Mouse (Mus musculus): ENCODE data around the gene Mdm2.

- TF ChIP-seq POLR2A (IDR thresholded peaks at IDR 0.05; ENCODE audit: low read depth, low read length) (no peak), CTCF (IDR thresholded peaks at IDR 0.05; ENCODE audit: borderline replicate concordance, insufficient read depth, low read length) (no peak)
Observed at GRCm38 (mm10) chr10:117642201-117642450, 68.4 kb downstream of the Mdm2 start.

All from embryonic fibroblast, embryonic 13.5 days (primary cell).